Mouse (Mus musculus): ENCODE results near the gene Tpi1. TPM values are rescaled to one million over a fixed set of nuclear protein-coding genes. Genes with fewer than 3 reads are reported as not detected.

Gene Tpi1
- polyA plus RNA-seq, 1 experiment from 2014 or later, result 343 TPM

GRCm38 (mm10) chr6:124765951-124766350 is 48.1 kb downstream of the Tpi1 start:
- no peaks in the 10 kb centered on the region for H3K9me3 ChIP-seq
- no peak overlapping the region for H3K4me2 ChIP-seq (replicated peaks)
- H3K4me3 ChIP-seq (replicated peaks), result no peak overlapping the region
- peaks cover 5% of the 10 kb centered on the region; the same call in 1 of the 2 replicates for H3K27me3 ChIP-seq
- H3K9ac ChIP-seq (replicated peaks), result no peak overlapping the region
- H3K36me3 ChIP-seq, result no peaks in the 10 kb centered on the region
- no peak overlapping the region for H3K27ac ChIP-seq
- 89% methylated on average over 7 of the region's 7 CpGs for WGBS
- no peak for ATAC-seq
- H3K4me1 ChIP-seq (replicated peaks), result peaks cover 26% of the 10 kb centered on the region

Other genes starting within 250 kb of the Tpi1 start
- not detected in 2 replicates for gene C1rb, start 244.0 kb downstream of the Tpi1 start, polyA plus RNA-seq (2015; fragmentation: Nextera tagmentation; extraction: Ambion mirVana)
- gene C1s2, start 178.2 kb downstream of the Tpi1 start, polyA plus RNA-seq (2015; fragmentation: Nextera tagmentation; extraction: Ambion mirVana), result 0.13 TPM in 2 replicates
- gene Lpcat3, start 151.3 kb downstream of the Tpi1 start, polyA plus RNA-seq (2015; fragmentation: Nextera tagmentation; extraction: Ambion mirVana), result 39.6 and 40.0 TPM in 2 replicates
- gene Emg1, start 102.1 kb downstream of the Tpi1 start, polyA plus RNA-seq (2015; fragmentation: Nextera tagmentation; extraction: Ambion mirVana), result 136 and 144 TPM in 2 replicates
- 258 and 276 TPM in 2 replicates for gene Phb2, start 102.0 kb downstream of the Tpi1 start, polyA plus RNA-seq (2015; fragmentation: Nextera tagmentation; extraction: Ambion mirVana)
- 3.4 and 4.1 TPM in 2 replicates for gene Ptpn6, start 75.6 kb downstream of the Tpi1 start, polyA plus RNA-seq (2015; fragmentation: Nextera tagmentation; extraction: Ambion mirVana)
- 710 and 725 TPM in 2 replicates for gene Grcc10, start 72.9 kb downstream of the Tpi1 start, polyA plus RNA-seq (2015; fragmentation: Nextera tagmentation; extraction: Ambion mirVana)
- not detected in 2 replicates for gene Gm45234, start 58.3 kb downstream of the Tpi1 start, polyA plus RNA-seq (2015; fragmentation: Nextera tagmentation; extraction: Ambion mirVana)
- gene Atn1, start 57.8 kb downstream of the Tpi1 start, polyA plus RNA-seq (2015; fragmentation: Nextera tagmentation; extraction: Ambion mirVana), result 21.5 and 25.4 TPM in 2 replicates
- 27.5 and 29.7 TPM in 2 replicates for gene Eno2, start 44.6 kb downstream of the Tpi1 start, polyA plus RNA-seq (2015; fragmentation: Nextera tagmentation; extraction: Ambion mirVana)
- 2.3 and 4.3 TPM in 2 replicates for gene Lrrc23, start 34.6 kb downstream of the Tpi1 start, polyA plus RNA-seq (2015; fragmentation: Nextera tagmentation; extraction: Ambion mirVana)
- gene Spsb2, start 5.6 kb downstream of the Tpi1 start, polyA plus RNA-seq (2015; fragmentation: Nextera tagmentation; extraction: Ambion mirVana), result 7.7 and 8.2 TPM in 2 replicates
- gene Usp5, start 15.2 kb upstream of the Tpi1 start, polyA plus RNA-seq (2015; fragmentation: Nextera tagmentation; extraction: Ambion mirVana), result 202 and 204 TPM in 2 replicates
- gene Cdca3, start 15.3 kb upstream of the Tpi1 start, polyA plus RNA-seq (2015; fragmentation: Nextera tagmentation; extraction: Ambion mirVana), result 82.7 and 89.5 TPM in 2 replicates
- gene Gnb3, start 26.0 kb upstream of the Tpi1 start, polyA plus RNA-seq (2015; fragmentation: Nextera tagmentation; extraction: Ambion mirVana), result 5.1 and 7.5 TPM in 2 replicates
- 12.3 and 17.0 TPM in 2 replicates for gene P3h3, start 43.5 kb upstream of the Tpi1 start, polyA plus RNA-seq (2015; fragmentation: Nextera tagmentation; extraction: Ambion mirVana)
- 19.2 and 22.9 TPM in 2 replicates for gene Gpr162, start 49.7 kb upstream of the Tpi1 start, polyA plus RNA-seq (2015; fragmentation: Nextera tagmentation; extraction: Ambion mirVana)
- gene Cd4, start 73.9 kb upstream of the Tpi1 start, polyA plus RNA-seq (2015; fragmentation: Nextera tagmentation; extraction: Ambion mirVana), result 0.07 TPM in 1 of 2 replicates, not detected in the other
- gene Lag3, start 97.4 kb upstream of the Tpi1 start, polyA plus RNA-seq (2015; fragmentation: Nextera tagmentation; extraction: Ambion mirVana), result 2.3 and 2.5 TPM in 2 replicates
- 662 and 802 TPM in 2 replicates for gene Ptms, start 105.8 kb upstream of the Tpi1 start, polyA plus RNA-seq (2015; fragmentation: Nextera tagmentation; extraction: Ambion mirVana)
- gene Mlf2, start 117.1 kb upstream of the Tpi1 start, polyA plus RNA-seq (2015; fragmentation: Nextera tagmentation; extraction: Ambion mirVana), result 419 and 462 TPM in 2 replicates
- 89.9 and 95.2 TPM in 2 replicates for gene Cops7a, start 151.2 kb upstream of the Tpi1 start, polyA plus RNA-seq (2015; fragmentation: Nextera tagmentation; extraction: Ambion mirVana)
- gene Pianp, start 182.4 kb upstream of the Tpi1 start, polyA plus RNA-seq (2015; fragmentation: Nextera tagmentation; extraction: Ambion mirVana), result 25.6 and 27.4 TPM in 2 replicates
- 18.8 and 23.1 TPM in 2 replicates for gene Zfp384, start 194.8 kb upstream of the Tpi1 start, polyA plus RNA-seq (2015; fragmentation: Nextera tagmentation; extraction: Ambion mirVana)
- gene Ing4, start 225.5 kb upstream of the Tpi1 start, polyA plus RNA-seq (2015; fragmentation: Nextera tagmentation; extraction: Ambion mirVana), result 195 and 201 TPM in 2 replicates
- 15.8 and 19.7 TPM in 2 replicates for gene Acrbp, start 235.4 kb upstream of the Tpi1 start, polyA plus RNA-seq (2015; fragmentation: Nextera tagmentation; extraction: Ambion mirVana)

Measured in midbrain, embryonic 13.5 days (tissue).